Mouse (Mus musculus): ENCODE results near the gene Cyb5b. TPM values are rescaled to one million over a fixed set of nuclear protein-coding genes. Genes with fewer than 3 reads are reported as not detected.
A peak's percentile ranks its signal among the peaks of the same experiment; 100 is the strongest.

The Cyb5b gene
- total RNA-seq, 1 experiment, result 44.9 TPM

- Histone ChIP-seq H3K9ac (ENCODE audit: insufficient read depth, low read depth, low read length, poor library complexity, severe bottlenecking) (no peak overlapping the region), H3K4me3 (ENCODE audit: insufficient read depth in 1 of 2, low read depth in 1 of 2, low read length in 2 of 2, poor library complexity in 1 of 2, severe bottlenecking in 1 of 2) (no peak overlapping the region), H3K4me1 (ENCODE audit: control insufficient read depth in 2 of 2, insufficient read depth in 2 of 2, low read length in 2 of 2, poor library complexity in 1 of 2) (peaks cover 0 to 4% of the 10 kb centered on the region in 2 experiments; a peak in 1 of 4 replicates), H3K36me3 (ENCODE audit: control insufficient read depth, insufficient read depth, low read length, poor library complexity, severe bottlenecking) (no peaks in the 10 kb centered on the region), H3K27ac (ENCODE audit: insufficient read depth, low read depth, low read length, poor library complexity, severe bottlenecking) (no peak overlapping the region), H3K9me3 (ENCODE audit: control insufficient read depth, insufficient read depth, low read depth, low read length) (no peaks in the 10 kb centered on the region)
- no peak for TF ChIP-seq ZNF384 (IDR thresholded peaks at IDR 0.05; ENCODE audit: low read depth, low read length)
- TF ChIP-seq HCFC1 (IDR thresholded peaks at IDR 0.05; ENCODE audit: borderline replicate concordance, insufficient read depth, low read length), result no peak
- no peak for TF ChIP-seq ZC3H11A (IDR thresholded peaks at IDR 0.05; ENCODE audit: borderline replicate concordance, low read depth, low read length)
- no peak for TF ChIP-seq CHD2 (IDR thresholded peaks at IDR 0.05; ENCODE audit: low read depth, low read length)
- no peak for TF ChIP-seq MAFK (IDR thresholded peaks at IDR 0.05; ENCODE audit: insufficient read depth, low read depth, low read length)
- in situ Hi-C loops (cut with MboI; ENCODE audit: low sequenced_read_pairs in 2 of 2, unreplicated experiment in 2 of 2), result no loop called here
- no peak for DNase-seq (ENCODE audit: low read depth, low spot score)
Measured at GRCm38 (mm10) chr8:107146186-107146585, 4.3 kb upstream of the Cyb5b start.

- H3K27ac ChIP-seq (ENCODE audit: insufficient read depth, low read depth, low read length, poor library complexity, severe bottlenecking), result no peak overlapping the region
- no peaks in the 10 kb centered on the region for H3K9me3 ChIP-seq (ENCODE audit: control insufficient read depth, insufficient read depth, low read depth, low read length)
- H3K4me3 ChIP-seq (ENCODE audit: insufficient read depth in 1 of 2, low read depth in 1 of 2, low read length in 2 of 2, poor library complexity in 1 of 2, severe bottlenecking in 1 of 2), result no peak overlapping the region
- in situ Hi-C loops (cut with MboI; ENCODE audit: low sequenced_read_pairs in 2 of 2, unreplicated experiment in 2 of 2), result no loop called here
- no peak for DNase-seq (ENCODE audit: low read depth, low spot score)
- no peak for TF ChIP-seq ZC3H11A (IDR thresholded peaks at IDR 0.05; ENCODE audit: borderline replicate concordance, low read depth, low read length)
- no peak for TF ChIP-seq MAFK (IDR thresholded peaks at IDR 0.05; ENCODE audit: insufficient read depth, low read depth, low read length)
- TF ChIP-seq HCFC1 (IDR thresholded peaks at IDR 0.05; ENCODE audit: borderline replicate concordance, insufficient read depth, low read length), result no peak
- TF ChIP-seq CHD2 (IDR thresholded peaks at IDR 0.05; ENCODE audit: low read depth, low read length), result no peak
- TF ChIP-seq ZNF384 (IDR thresholded peaks at IDR 0.05; ENCODE audit: low read depth, low read length), result no peak
- peaks cover 7% of the 10 kb centered on the region for H3K36me3 ChIP-seq (ENCODE audit: control insufficient read depth, insufficient read depth, low read length, poor library complexity, severe bottlenecking)
- H3K4me1 ChIP-seq (ENCODE audit: control insufficient read depth in 2 of 2, insufficient read depth in 2 of 2, low read length in 2 of 2, poor library complexity in 1 of 2), result peaks cover 0 to 2% of the 10 kb centered on the region in 2 experiments; a peak in 1 of 4 replicates
- no peak overlapping the region for H3K9ac ChIP-seq (ENCODE audit: insufficient read depth, low read depth, low read length, poor library complexity, severe bottlenecking)
Measured at GRCm38 (mm10) chr8:107148802-107149201, 1.6 kb upstream of the Cyb5b start.

- peaks cover 0 to 2% of the 10 kb centered on the region in 2 experiments; a peak in 1 of 4 replicates for H3K4me1 ChIP-seq (ENCODE audit: control insufficient read depth in 2 of 2, insufficient read depth in 2 of 2, low read length in 2 of 2, poor library complexity in 1 of 2)
- TF ChIP-seq ZC3H11A (IDR thresholded peaks at IDR 0.05; ENCODE audit: borderline replicate concordance, low read depth, low read length), result no peak
- TF ChIP-seq MAFK (IDR thresholded peaks at IDR 0.05; ENCODE audit: insufficient read depth, low read depth, low read length), result no peak
- TF ChIP-seq ZNF384 (IDR thresholded peaks at IDR 0.05; ENCODE audit: low read depth, low read length), result no peak
- no peak for TF ChIP-seq CHD2 (IDR thresholded peaks at IDR 0.05; ENCODE audit: low read depth, low read length)
- TF ChIP-seq HCFC1 (IDR thresholded peaks at IDR 0.05; ENCODE audit: borderline replicate concordance, insufficient read depth, low read length), result no peak
- peak overlapping the region; percentile 56; the same call in 1 of the 2 replicates for H3K27ac ChIP-seq (ENCODE audit: insufficient read depth, low read depth, low read length, poor library complexity, severe bottlenecking)
- peak overlapping the region; percentile 94 to 99 for H3K4me3 ChIP-seq (ENCODE audit: insufficient read depth in 1 of 2, low read depth in 1 of 2, low read length in 2 of 2, poor library complexity in 1 of 2, severe bottlenecking in 1 of 2)
- peak overlapping the region; percentile 56 for H3K9ac ChIP-seq (ENCODE audit: insufficient read depth, low read depth, low read length, poor library complexity, severe bottlenecking)
- no peak for DNase-seq (ENCODE audit: low read depth, low spot score)
- H3K36me3 ChIP-seq (ENCODE audit: control insufficient read depth, insufficient read depth, low read length, poor library complexity, severe bottlenecking), result peaks cover 12% of the 10 kb centered on the region
- in situ Hi-C loops (cut with MboI; ENCODE audit: low sequenced_read_pairs in 2 of 2, unreplicated experiment in 2 of 2), result no loop called here
- no peaks in the 10 kb centered on the region for H3K9me3 ChIP-seq (ENCODE audit: control insufficient read depth, insufficient read depth, low read depth, low read length)
Measured at GRCm38 (mm10) chr8:107150057-107150403, 410 bp upstream of the Cyb5b start.

GRCm38 (mm10) chr8:107151212-107151920 is 926 bp downstream of the Cyb5b start:
- Histone ChIP-seq H3K9ac (ENCODE audit: insufficient read depth, low read depth, low read length, poor library complexity, severe bottlenecking) (peak overlapping the region; percentile 94), H3K36me3 (ENCODE audit: control insufficient read depth, insufficient read depth, low read length, poor library complexity, severe bottlenecking) (peaks cover 12% of the 10 kb centered on the region), H3K4me3 (ENCODE audit: insufficient read depth in 1 of 2, low read depth in 1 of 2, low read length in 2 of 2, poor library complexity in 1 of 2, severe bottlenecking in 1 of 2) (peak overlapping the region; percentile 94 to 99), H3K27ac (ENCODE audit: insufficient read depth, low read depth, low read length, poor library complexity, severe bottlenecking) (peak overlapping the region; percentile 62; the same call in 1 of the 2 replicates), H3K4me1 (ENCODE audit: control insufficient read depth in 2 of 2, insufficient read depth in 2 of 2, low read length in 2 of 2, poor library complexity in 1 of 2) (peaks cover 0 to 2% of the 10 kb centered on the region in 2 experiments; a peak in 1 of 4 replicates), H3K9me3 (ENCODE audit: control insufficient read depth, insufficient read depth, low read depth, low read length) (no peaks in the 10 kb centered on the region)
- DNase-seq (ENCODE audit: low read depth, low spot score), result no peak
- TF ChIP-seq ZNF384 (IDR thresholded peaks at IDR 0.05; ENCODE audit: low read depth, low read length), result no peak
- no peak for TF ChIP-seq HCFC1 (IDR thresholded peaks at IDR 0.05; ENCODE audit: borderline replicate concordance, insufficient read depth, low read length)
- no peak for TF ChIP-seq MAFK (IDR thresholded peaks at IDR 0.05; ENCODE audit: insufficient read depth, low read depth, low read length)
- no peak for TF ChIP-seq ZC3H11A (IDR thresholded peaks at IDR 0.05; ENCODE audit: borderline replicate concordance, low read depth, low read length)
- no peak for TF ChIP-seq CHD2 (IDR thresholded peaks at IDR 0.05; ENCODE audit: low read depth, low read length)
- in situ Hi-C loops (cut with MboI; ENCODE audit: low sequenced_read_pairs in 2 of 2, unreplicated experiment in 2 of 2), result no loop called here

Data from ES-E14 (cell line).